Mouse (Mus musculus): Measurements from ENCODE around the gene Sec24c.
A peak's percentile ranks its signal among the peaks of the same experiment; 100 is the strongest.
"Not testable (repeated sequence)": the region's sequence is repeated elsewhere in the genome, so short reads cannot be mapped to it uniquely, and the experiment has no call there.

The Sec24c gene

GRCm38 (mm10) chr14:20674064-20674833 is at the start of gene Sec24c:
TSS of gene Sec24c (plus strand) at chr14:20674308.
- peak; percentile 96 for DNase-seq (ENCODE audit: low read depth, low spot score)

- no peak for DNase-seq (ENCODE audit: low read depth, low spot score)
Measured at GRCm38 (mm10) chr14:20626447-20626846, 47.7 kb upstream of the Sec24c start.

- DNase-seq (ENCODE audit: low read depth, low spot score) = no peak
Measured at GRCm38 (mm10) chr14:20626971-20627370, 47.1 kb upstream of the Sec24c start.

GRCm38 (mm10) chr14:20631253-20631652 is 42.9 kb upstream of the Sec24c start:
- DNase-seq (ENCODE audit: low read depth, low spot score) = no peak

GRCm38 (mm10) chr14:20635546-20635945 is 38.6 kb upstream of the Sec24c start:
- DNase-seq (ENCODE audit: low read depth, low spot score) = no peak

- not testable (repeated sequence) for DNase-seq (ENCODE audit: low read depth, low spot score)
Measured at GRCm38 (mm10) chr14:20636968-20637367, 37.1 kb upstream of the Sec24c start.

- DNase-seq (ENCODE audit: low read depth, low spot score) = no peak
Measured at GRCm38 (mm10) chr14:20637818-20638574, 36.1 kb upstream of the Sec24c start.

- DNase-seq (ENCODE audit: low read depth, low spot score) = no peak
Measured at GRCm38 (mm10) chr14:20638702-20639101, 35.4 kb upstream of the Sec24c start.

- peak; percentile 10 for DNase-seq (ENCODE audit: low read depth, low spot score)
Measured at GRCm38 (mm10) chr14:20639918-20640619, 34.0 kb upstream of the Sec24c start.

- DNase-seq (ENCODE audit: low read depth, low spot score) = peak; percentile 95
Measured at GRCm38 (mm10) chr14:20640644-20641437, 33.3 kb upstream of the Sec24c start, which contains the start of gene Usp54. TSS of gene Usp54 (minus strand) at chr14:20641063.

- peak; percentile 25 for DNase-seq (ENCODE audit: low read depth, low spot score)
Measured at GRCm38 (mm10) chr14:20641438-20641875, 32.7 kb upstream of the Sec24c start.

GRCm38 (mm10) chr14:20645547-20645946 is 28.6 kb upstream of the Sec24c start:
- DNase-seq (ENCODE audit: low read depth, low spot score) = peak; percentile 19

GRCm38 (mm10) chr14:20646381-20646780 is 27.7 kb upstream of the Sec24c start:
- DNase-seq (ENCODE audit: low read depth, low spot score) = no peak

- no peak for DNase-seq (ENCODE audit: low read depth, low spot score)
Measured at GRCm38 (mm10) chr14:20651000-20651399, 23.1 kb upstream of the Sec24c start.

GRCm38 (mm10) chr14:20651722-20652256 is 22.3 kb upstream of the Sec24c start:
- DNase-seq (ENCODE audit: low read depth, low spot score) = no peak

GRCm38 (mm10) chr14:20654690-20655421 is 19.3 kb upstream of the Sec24c start:
- peak; percentile 43 for DNase-seq (ENCODE audit: low read depth, low spot score)

- no peak for DNase-seq (ENCODE audit: low read depth, low spot score)
Measured at GRCm38 (mm10) chr14:20655731-20656130, 18.4 kb upstream of the Sec24c start.

GRCm38 (mm10) chr14:20656361-20656760 is 17.7 kb upstream of the Sec24c start, which contains the start of gene Myoz1:
TSS of gene Myoz1 (minus strand) at chr14:20656540.
- DNase-seq (ENCODE audit: low read depth, low spot score) = no peak

GRCm38 (mm10) chr14:20658326-20658725 is 15.8 kb upstream of the Sec24c start:
- DNase-seq (ENCODE audit: low read depth, low spot score) = peak; percentile 75

- DNase-seq (ENCODE audit: low read depth, low spot score) = no peak
Measured at GRCm38 (mm10) chr14:20658902-20659301, 15.2 kb upstream of the Sec24c start.

All from 3T3-L1 (cell line).